Mouse (Mus musculus) forebrain, postnatal 0 days (tissue): ENCODE measurements at regions not wholly inside any gene's neighbourhood (a gene's known extent, or its start where the extent isn't known, plus 50 kb on each side); places are given as distances from the start of the nearest gene placed in this dataset.
A peak's percentile ranks its signal among the peaks of the same experiment; 100 is the strongest.

Experiments used
- ATAC-seq: fragments of 200-750 bp; cut with Nextera tagmentation; 2 replicates; pipeline ENCODE4 v1.8.0; 2017; ENCODE audit warnings: mild to moderate bottlenecking, moderate library complexity
- DNase-seq: peaks from one replicate; pipeline ENCODE4 v3.0.0-alpha.2; 2015
- H3K27ac ChIP-seq: fragments of 300-500 bp; sonication (generic); 2 replicates; pipeline ENCODE4 v1.5.1; 2014; ENCODE audit warnings: low read depth, mild to moderate bottlenecking, antibody characterized with exemption, low read length, moderate library complexity, mixed read lengths
- H3K27me3 ChIP-seq: fragments of 300-500 bp; sonication (generic); 2 replicates; pipeline ENCODE4 v1.6.1; 2014; ENCODE audit warnings: mild to moderate bottlenecking, low read length, mixed read lengths; ENCODE audit not compliant: insufficient read depth
- H3K36me3 ChIP-seq: fragments of 300-500 bp; sonication (generic); 2 replicates; pipeline ENCODE4 v1.6.1; 2014; ENCODE audit warnings: mild to moderate bottlenecking, moderate library complexity; ENCODE audit not compliant: insufficient read depth
- H3K4me1 ChIP-seq: fragments of 300-500 bp; sonication (generic); 2 replicates; pipeline ENCODE4 v1.6.1; 2014; ENCODE audit warnings: antibody characterized with exemption; ENCODE audit not compliant: insufficient read depth
- H3K4me2 ChIP-seq: fragments of 300-500 bp; sonication (generic); 2 replicates; pipeline ENCODE4 v1.6.1; 2014; ENCODE audit warnings: low read depth, mild to moderate bottlenecking, moderate library complexity
- H3K4me3 ChIP-seq: fragments of 300-500 bp; sonication (generic); 2 replicates; pipeline ENCODE4 v1.5.1; 2014; ENCODE audit warnings: low read depth, low read length, mixed read lengths
- H3K9ac ChIP-seq: fragments of 300-500 bp; sonication (generic); 2 replicates; pipeline ENCODE4 v1.6.1; 2014; ENCODE audit warnings: mild to moderate bottlenecking
- H3K9me3 ChIP-seq: fragments of 300-500 bp; sonication (generic); 2 replicates; pipeline ENCODE4 v1.6.1; 2016; ENCODE audit warnings: low read length
- CTCF ChIP-seq: sonication (generic); IDR thresholded peaks from 2 replicates; pipeline ENCODE4 v1.5.1; 2016; ENCODE audit warnings: antibody characterized with exemption, control low read depth, low read depth
- whole genome bisulfite sequencing: fragments of 180-500 bp; shearing (Covaris S2); extraction: QIAGEN DNeasy Blood & Tissue Kit; methylation state at CpG from one replicate; pipeline ENCODE4 v1.1.7; 2014; 5-methylcytosine and 5-hydroxymethylcytosine counted together

DNA sequence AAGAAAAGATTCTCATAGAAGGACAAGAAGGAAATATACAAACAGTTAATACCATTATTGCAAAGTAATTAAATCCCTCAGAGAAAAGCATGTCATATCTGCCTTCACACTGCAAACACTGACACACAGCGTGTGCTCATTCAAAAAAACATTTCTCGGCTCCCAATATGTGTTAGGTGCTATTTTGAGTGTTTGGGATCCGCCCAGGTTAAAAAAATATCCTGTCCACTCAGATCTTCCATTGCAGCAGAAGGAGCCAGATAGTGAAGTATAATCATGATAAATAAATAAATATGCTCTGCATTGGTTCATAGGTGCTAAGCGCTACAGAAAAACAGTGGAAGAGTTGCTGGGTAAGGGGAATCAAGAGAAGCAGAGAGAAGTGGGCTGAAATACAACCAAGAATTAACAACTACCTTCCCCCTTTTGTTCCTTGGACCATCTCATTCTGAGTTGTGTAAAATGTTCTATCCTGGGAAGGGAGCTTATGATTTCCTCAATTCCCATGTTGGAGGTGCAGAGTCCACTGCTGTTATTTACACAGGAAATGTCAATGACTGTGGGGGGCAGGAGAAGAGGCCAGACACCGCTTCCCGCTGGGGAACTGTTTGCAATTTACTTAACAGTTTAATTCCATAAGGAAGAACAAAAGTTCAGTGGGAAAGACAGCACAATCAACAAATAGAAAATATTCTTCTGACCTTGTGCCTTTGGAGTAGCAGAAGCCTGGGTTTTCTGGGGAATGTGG is 139.9 kb downstream of the Tle1 start:
- Histone ChIP-seq H3K4me3 (no peak overlapping the region), H3K4me1 (no peaks in the 10 kb centered on the region), H3K27ac (no peak overlapping the region), H3K9me3 (no peaks in the 10 kb centered on the region), H3K36me3 (no peaks in the 10 kb centered on the region), H3K9ac (no peak overlapping the region), H3K4me2 (no peak overlapping the region), H3K27me3 (no peaks in the 10 kb centered on the region)
- DNase-seq (no peak), ATAC-seq (no peak)
- WGBS, result 83% methylated on average over 6 of the region's 6 CpGs
- no peak for TF ChIP-seq CTCF

DNA sequence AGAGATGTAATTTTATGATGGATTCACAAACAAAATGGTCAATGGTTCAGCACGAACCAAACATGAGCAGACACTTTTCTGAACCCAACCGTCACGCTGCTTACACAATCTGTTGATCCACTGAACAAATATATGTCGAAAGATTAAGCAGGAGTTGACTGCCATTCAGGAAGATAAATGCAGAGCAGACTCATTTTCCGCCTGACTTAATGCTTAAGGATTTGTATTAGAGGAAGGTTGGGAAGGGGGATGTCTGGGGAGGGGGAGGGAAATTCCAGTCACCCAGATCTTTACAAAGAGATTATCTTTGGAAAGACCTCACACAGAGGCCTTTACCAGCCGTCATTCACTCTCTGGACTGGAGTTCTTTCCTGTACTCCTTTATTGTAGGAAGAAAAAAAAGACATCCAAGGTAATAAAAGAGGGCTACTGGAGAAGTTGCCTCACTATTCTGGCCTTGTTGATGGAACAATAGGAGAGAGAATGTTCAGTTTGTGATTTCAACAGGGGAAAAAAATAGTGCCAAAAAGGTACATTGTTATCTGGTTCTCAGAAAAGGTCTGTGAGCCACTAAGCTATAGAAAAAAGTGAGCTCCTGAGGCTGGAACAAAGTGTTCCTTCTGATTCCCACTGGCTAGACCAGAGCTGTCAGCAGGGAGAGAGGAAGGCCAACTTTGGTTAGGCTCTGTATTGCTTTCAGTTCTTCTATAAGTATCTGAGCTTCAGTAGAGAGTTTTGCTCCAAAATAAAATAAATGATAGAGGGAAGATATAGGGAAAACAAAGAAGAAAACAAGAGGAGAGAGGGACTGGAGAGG is 150.9 kb downstream of the Tle1 start:
- H3K27me3 ChIP-seq, result no peaks in the 10 kb centered on the region
- DNase-seq, result no peak
- 9% methylated on average over 6 of the region's 6 CpGs for WGBS
- no peaks in the 10 kb centered on the region for H3K36me3 ChIP-seq
- no peak for TF ChIP-seq CTCF
- no peaks in the 10 kb centered on the region for H3K4me1 ChIP-seq
- H3K4me3 ChIP-seq, result no peak overlapping the region
- ATAC-seq, result no peak
- H3K4me2 ChIP-seq, result no peak overlapping the region
- no peak overlapping the region for H3K9ac ChIP-seq
- H3K27ac ChIP-seq, result no peak overlapping the region
- no peaks in the 10 kb centered on the region for H3K9me3 ChIP-seq

DNA sequence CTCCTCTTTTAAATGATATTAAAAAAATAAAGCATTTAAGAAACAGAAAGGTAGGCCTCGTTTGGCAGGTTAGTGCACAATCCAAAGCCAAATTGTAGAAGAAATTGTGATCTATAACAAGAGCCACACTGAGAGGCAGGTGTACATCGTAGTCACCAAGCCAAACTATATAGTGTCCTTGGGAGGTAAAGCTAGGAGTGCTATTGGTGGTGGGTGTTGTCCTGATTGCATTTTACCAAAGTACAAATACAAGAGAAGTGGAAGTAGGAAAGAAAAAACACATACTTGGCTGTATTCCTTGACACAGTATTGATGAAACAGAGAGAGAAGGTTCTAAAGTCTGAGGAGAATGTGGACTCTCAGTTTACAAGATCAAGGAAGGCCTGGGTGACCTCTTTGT is 178.6 kb downstream of the Tle1 start:
- ATAC-seq (no peak), DNase-seq (no peak)
- H3K9me3 ChIP-seq, result no peaks in the 10 kb centered on the region
- no peaks in the 10 kb centered on the region for H3K27me3 ChIP-seq
- TF ChIP-seq CTCF, result no peak
- no peak overlapping the region for H3K27ac ChIP-seq
- no peaks in the 10 kb centered on the region for H3K36me3 ChIP-seq
- H3K4me3 ChIP-seq, result no peak overlapping the region
- no peak overlapping the region for H3K4me2 ChIP-seq
- H3K4me1 ChIP-seq, result no peaks in the 10 kb centered on the region
- WGBS, result 93% methylated on average over 2 of the region's 2 CpGs
- H3K9ac ChIP-seq, result no peak overlapping the region

DNA sequence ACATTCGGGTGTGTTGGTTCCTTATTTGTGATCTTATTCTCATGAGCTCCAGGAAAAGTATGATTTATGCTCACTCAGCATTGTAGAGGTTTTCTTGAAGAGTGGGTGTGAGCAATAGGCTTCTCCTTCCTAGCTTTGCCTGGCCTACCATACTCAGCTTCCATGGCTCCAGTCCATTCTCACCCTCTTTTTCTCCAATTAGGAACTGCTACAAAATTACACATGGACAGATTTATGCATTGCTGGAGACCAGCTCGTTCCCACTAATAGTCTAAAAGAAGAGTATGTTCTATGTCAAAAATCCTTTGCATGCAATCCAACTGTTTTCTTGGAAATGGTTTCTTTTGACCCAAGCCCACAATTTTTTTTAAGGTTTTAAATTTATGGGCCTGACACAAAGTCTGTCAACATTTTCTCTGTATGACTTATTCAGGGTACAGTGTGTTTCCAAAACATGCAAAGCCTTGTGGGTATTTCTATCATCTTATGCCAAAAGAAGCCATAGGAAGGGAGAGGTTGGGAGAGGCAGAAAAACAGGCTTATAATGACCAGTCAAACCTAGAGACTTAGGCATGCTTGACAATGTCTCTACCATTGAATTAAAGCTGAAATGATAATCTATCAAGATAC is 186.4 kb downstream of the Tle1 start:
- TF ChIP-seq CTCF, result no peak
- H3K27me3 ChIP-seq, result no peaks in the 10 kb centered on the region
- ATAC-seq (peak; percentile 73), DNase-seq (peak; percentile 34)
- 68% methylated on average over 2 of the region's 2 CpGs for WGBS
- no peak overlapping the region for H3K9ac ChIP-seq
- H3K4me2 ChIP-seq, result no peak overlapping the region
- no peaks in the 10 kb centered on the region for H3K4me1 ChIP-seq
- H3K4me3 ChIP-seq, result no peak overlapping the region
- H3K9me3 ChIP-seq, result no peaks in the 10 kb centered on the region
- no peaks in the 10 kb centered on the region for H3K36me3 ChIP-seq
- no peak overlapping the region for H3K27ac ChIP-seq

DNA sequence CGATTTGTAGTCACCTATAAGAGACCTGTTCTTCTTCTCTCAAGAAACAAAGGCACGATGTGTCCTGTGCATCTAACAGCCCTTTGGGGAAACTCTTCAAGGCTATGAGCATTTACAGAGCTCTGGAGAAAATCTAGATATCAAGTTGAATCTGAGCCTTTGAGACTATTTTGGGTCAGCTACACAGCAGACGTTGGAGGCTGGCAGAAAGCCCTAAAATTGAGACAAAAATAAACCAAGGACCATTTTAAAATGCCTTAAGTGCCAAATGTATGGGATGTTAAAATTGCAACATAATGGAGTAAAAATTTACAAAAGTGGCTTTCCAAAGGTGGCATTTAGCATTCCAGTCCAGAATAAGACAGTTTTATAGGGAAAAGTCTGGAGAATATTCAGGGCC is 187.1 kb downstream of the Tle1 start:
- H3K9me3 ChIP-seq, result peaks cover 3% of the 10 kb centered on the region; the same call in 1 of the 2 replicates
- H3K36me3 ChIP-seq, result no peaks in the 10 kb centered on the region
- no peak overlapping the region for H3K4me3 ChIP-seq
- ATAC-seq, result peak; percentile 32; the same call in 1 of the 2 replicates
- DNase-seq, result peak; percentile 17
- TF ChIP-seq CTCF, result no peak
- H3K27ac ChIP-seq, result no peak overlapping the region
- H3K27me3 ChIP-seq, result no peaks in the 10 kb centered on the region
- H3K4me2 ChIP-seq, result no peak overlapping the region
- WGBS, result 73% methylated on average over 3 of the region's 3 CpGs
- no peaks in the 10 kb centered on the region for H3K4me1 ChIP-seq
- H3K9ac ChIP-seq, result no peak overlapping the region

DNA sequence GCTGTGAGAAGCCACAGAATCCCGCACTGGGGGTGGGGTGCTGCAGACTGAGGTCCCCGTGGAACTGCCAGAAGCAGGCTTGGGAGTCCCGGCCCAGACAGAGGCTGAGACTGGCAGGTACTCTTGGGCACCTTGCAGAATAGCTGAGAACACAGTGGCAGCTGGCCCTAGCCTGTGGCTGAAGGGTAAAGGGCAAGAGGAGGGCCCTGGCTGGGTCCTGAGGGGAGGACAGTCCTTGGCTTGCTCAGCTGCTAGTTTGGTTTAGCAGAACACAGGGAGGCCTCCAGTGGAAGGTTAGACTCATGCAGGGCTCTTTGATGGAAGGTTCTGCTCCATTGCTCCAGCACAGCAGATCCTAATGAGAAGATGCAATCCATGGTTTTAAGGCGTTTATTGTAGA is 190.4 kb downstream of the Tle1 start:
- no peak overlapping the region for H3K4me2 ChIP-seq
- no peaks in the 10 kb centered on the region for H3K27me3 ChIP-seq
- H3K36me3 ChIP-seq, result no peaks in the 10 kb centered on the region
- DNase-seq (no peak), ATAC-seq (no peak)
- H3K9ac ChIP-seq, result no peak overlapping the region
- H3K4me1 ChIP-seq, result no peaks in the 10 kb centered on the region
- WGBS, result 93% methylated on average over 4 of the region's 4 CpGs
- no peak overlapping the region for H3K4me3 ChIP-seq
- peaks cover 8% of the 10 kb centered on the region; the same call in 1 of the 2 replicates for H3K9me3 ChIP-seq
- no peak overlapping the region for H3K27ac ChIP-seq
- TF ChIP-seq CTCF, result no peak

DNA sequence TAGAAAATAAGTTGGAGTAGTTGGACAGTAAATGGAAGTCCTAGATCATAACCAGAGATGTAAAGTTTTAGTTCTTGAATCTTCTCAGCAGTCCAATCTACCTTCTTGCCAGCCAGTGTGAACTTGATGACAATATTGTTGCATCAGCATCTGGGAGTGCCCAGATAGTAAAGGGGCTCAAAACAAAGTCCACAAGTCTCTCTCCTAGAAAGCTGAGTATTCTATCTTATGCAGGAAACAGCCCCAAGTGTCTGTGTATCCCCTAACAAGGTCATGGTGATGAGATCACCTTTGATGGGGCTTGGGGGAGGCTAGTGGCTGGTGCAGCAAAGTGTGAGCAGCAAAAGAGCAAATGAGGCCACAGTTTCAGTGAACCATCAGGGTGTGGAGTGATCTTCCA is 194.8 kb downstream of the Tle1 start:
- Histone ChIP-seq H3K4me2 (no peak overlapping the region), H3K27ac (no peak overlapping the region), H3K27me3 (no peaks in the 10 kb centered on the region), H3K4me1 (no peaks in the 10 kb centered on the region), H3K36me3 (no peaks in the 10 kb centered on the region), H3K9ac (no peak overlapping the region), H3K4me3 (no peak overlapping the region), H3K9me3 (peaks cover 8% of the 10 kb centered on the region; the same call in 1 of the 2 replicates)
- no peak for ATAC-seq
- TF ChIP-seq CTCF, result no peak
- no peak for DNase-seq
